Mouse (Mus musculus): ENCODE measurements around the gene Macrod2.

Macrod2 gene

DNA sequence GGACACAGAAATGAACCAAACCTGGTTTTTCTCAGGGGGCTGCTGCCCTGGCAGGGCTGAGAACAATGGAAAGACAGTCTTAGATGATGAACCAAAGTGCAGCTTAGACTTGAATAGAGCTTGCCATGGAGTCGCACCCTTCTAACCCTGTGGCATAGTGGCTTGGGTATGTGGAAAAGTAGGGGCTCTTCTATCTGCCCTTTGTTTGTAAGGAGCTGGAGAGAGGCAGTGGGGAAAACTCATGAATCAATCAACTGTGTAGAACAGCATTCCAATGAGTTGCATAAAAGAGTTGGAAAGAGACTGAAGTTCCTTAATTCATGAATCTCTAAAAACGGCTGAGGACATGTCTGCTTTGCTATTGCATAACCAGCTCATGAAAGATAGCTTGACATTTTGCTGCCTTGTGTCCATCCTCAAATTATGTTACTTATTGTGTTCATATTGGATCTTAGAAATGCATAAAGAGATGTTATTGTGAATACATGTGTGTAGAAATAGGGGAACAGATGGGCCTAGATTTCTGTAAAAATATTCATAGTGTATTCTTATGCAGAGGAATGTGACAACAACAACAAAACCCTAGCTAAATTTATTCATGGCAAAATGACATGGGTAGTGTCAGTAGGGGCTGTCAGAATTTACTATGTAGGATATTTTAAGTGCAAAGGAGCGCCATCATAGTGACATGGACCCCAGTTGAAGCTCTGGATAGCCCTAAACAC, 197.6 kb downstream of the Macrod2 start:
- DNase-seq (ENCODE audit: low spot score), result no peak

DNA sequence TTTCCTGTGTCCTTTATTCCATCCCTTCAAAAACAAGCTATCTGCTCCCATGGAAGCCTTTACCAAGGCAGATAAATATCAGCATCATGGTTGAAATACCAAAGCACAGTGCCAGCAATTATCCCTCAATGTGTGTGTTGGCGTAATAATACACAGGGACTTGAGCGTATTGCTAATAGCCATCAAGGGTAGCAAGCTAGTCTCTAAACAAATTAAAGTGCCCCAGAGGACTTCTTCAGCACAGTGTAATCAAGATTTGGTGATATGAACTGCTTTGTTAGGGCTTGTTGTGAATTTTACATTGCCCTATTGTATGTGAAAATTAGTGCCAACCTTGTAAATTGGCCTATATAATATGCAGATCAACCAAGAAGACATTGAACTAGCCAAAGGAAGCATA, 201.8 kb downstream of the Macrod2 start:
- no peak for DNase-seq (ENCODE audit: low spot score)

DNA sequence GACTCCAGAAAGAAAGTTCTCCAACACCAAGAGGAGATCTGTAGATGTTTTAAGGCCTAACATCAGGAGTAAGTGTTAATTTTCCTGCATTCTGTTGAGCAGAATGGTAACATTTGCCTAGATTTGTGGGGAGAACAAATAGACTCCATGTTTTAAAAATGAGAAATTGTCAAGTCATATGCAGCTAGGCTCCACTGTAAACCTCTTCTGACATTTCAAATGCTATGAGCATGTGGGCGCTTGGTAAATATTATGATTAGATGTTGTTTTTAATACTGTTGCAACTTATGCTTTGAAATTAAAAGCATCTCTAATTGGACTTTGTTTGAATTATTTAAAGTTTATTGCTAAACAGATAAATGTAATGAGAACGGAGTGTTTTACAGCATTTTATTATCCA, 220.3 kb downstream of the Macrod2 start:
- DNase-seq (ENCODE audit: low spot score), result no peak

DNA sequence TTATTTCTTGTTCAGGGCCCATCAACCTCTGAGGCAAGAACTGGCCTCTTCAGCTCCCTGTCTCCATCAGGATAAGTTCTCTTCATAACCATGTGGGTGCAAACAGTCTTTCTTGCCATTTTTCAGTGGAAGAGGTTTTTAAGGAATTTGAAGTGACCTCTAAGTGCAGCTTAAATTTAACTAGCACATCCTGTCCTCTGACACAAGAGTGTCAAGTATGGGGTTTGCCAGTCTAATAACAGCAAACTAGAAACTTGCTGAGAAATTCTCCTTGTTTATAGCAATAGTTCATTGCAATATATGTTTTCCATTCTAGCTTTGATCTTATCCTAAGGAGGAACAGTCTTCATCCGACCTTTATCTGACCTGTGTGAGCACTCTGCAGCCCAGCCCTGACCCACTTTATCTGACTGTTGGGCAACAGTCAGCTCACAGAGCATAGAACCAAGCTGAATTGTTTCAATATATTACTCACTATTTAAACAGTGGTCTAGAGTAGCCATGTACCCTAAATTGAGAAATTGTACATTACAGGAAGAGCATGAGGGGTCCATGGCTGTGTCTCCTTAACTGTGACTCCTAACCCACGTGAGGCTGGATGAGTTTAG, 226.7 kb downstream of the Macrod2 start:
- no peak for DNase-seq (ENCODE audit: low spot score)

DNA sequence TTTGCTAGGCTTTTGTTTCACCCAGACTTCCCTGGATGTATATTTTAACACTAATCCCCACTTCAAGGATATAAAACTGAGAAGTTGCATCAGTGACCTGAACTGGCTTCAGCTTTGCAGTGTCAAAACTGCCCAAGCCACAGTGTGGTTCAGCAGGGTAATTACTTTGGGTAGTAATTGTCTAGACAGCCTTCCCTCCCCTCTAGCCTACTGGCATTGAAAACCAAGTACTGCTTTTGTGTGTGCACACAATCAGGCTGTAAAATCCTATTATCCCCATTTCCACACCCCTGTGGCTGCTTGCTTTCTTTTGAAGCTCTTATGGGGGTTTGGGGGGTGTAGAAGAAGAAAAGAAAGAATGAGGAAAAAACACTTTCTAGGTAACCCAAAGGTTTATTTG, 258.4 kb downstream of the Macrod2 start:
- no peak for DNase-seq (ENCODE audit: low spot score)

DNA sequence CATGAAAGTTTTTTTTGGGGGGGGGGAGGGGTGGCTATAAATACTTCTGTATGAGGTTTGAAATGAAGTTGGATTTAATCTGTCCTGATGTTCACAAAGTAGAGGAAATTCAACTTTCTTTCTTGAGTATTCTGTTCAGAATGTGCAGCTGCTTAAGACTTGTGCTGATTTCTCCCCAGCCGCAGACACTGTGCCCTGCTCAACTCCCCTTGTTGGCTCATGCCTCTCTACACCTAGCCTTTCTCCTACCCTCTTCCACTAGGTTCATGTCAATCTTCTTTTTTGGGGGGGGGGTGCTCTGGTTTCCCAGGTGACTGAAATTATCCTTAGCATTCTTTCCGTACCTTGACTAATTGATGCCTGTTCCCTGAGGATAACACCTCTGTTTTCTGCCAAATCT, 258.9 kb downstream of the Macrod2 start:
- DNase-seq (ENCODE audit: low spot score), result no peak

DNA sequence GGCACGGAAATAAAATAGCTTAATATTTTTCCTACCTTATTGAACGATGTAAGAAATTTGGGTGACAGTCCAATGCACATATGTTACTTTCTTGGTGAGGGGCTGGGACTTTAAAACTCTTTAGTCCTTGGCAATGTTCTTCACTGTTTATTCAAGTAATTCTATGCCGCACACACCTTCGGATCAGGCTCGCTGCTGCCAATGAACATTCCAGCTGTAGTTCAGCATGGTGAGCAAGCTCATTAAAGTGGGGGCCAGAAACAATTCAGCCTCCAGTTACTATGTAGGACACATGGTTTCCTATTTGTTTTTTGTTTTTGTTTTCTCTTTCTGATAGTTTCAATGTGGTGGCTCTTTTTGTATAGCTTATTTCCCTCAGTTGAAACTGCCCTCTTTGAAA, 267.6 kb downstream of the Macrod2 start:
- no peak for DNase-seq (ENCODE audit: low spot score)

DNA sequence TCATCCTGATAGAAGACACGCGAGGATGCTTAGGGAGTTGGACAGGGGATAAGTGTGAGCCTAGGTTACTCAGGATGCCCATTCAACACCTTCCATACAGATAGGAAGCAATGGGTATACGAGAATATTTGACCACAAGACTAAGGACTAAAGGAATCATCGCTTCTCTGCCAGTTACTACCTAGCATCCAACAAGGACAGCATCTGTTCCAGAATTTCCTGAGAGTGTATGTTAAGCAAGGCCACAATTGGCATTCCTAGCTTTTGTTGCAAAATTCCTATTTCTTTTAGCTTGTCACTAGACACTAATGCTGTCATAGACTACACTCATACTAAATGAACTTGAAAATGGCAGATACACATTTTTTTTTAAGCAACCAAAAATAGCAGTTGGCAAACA, 269.3 kb downstream of the Macrod2 start:
- DNase-seq (ENCODE audit: low spot score), result no peak

DNA sequence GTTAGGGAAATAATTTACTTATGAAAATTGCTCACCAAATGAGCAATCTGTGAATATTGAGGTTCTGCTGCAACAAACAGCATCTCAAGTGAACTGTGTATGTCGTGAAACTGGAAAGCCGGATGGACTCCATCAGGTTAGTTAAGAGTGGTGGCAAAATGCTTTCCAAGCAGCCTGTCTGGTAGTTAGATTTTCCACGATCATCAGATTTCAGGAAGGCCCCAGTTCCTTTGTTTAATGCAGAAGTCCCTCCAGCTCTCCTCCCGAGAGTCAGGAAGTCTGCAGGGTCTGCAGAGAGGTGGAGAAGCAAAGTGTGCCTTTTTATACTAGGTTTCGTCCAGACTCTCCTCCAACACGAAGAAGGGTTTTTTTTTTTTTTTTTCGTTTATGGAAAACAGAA, 271.7 kb downstream of the Macrod2 start:
- no peak for DNase-seq (ENCODE audit: low spot score)

DNA sequence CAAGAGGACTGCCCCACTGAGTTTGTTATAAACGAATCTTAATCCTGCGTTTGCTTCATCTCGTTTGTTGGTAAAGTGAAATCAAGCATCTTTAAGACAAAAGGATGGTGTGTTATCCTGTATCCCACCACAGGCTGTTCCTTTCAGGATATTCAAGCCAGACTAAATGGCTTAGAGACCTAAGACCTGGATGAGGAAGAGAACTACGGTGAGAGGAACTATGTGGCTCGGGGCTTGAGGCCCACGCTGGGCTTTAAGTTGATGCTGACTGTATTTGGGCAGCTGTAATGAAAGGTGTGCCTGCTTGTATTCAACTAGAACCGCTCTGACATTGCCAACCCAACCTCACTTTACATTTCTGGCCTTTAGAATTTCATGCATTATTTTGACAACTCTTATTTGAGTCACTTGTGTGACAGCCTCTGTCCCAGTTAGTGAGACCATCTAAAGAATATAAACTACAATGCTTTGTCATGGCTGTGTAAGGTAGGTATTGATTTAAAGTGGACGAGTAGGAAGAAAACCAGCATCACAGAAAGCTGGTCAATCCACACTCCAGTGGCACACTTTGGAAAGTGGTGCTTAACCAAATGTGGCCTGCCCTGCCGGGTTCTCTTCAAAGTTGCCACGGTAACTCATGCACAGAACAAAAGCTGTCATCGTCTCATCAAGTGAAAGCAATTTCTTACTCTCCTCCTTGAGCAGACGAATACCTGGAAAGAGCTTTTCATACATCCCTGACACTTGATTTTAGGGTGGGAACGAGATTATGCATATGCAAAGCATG, 272.3 kb downstream of the Macrod2 start:
- DNase-seq (ENCODE audit: low spot score), result no peak

DNA sequence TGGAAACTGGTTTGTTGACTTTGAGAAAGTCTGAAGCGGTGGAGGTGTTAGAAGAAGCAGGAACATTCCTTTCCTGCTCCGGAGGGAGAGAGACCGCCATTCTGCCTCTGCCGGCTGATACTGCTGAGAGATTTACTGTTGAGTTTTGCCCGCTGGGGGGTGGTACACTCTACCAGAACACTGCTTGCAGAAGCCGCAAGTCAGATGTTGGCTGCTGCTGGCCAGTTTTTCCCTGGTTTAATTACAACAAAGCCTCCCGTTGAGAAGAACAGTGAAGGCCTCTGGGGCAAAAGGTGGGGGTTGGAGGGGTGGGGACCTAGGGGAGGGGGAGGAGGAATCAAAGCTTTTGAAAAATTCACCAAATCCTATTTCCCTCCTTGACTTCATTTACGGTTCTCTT, 273.2 kb downstream of the Macrod2 start:
- DNase-seq (ENCODE audit: low spot score), result peak; percentile 75

DNA sequence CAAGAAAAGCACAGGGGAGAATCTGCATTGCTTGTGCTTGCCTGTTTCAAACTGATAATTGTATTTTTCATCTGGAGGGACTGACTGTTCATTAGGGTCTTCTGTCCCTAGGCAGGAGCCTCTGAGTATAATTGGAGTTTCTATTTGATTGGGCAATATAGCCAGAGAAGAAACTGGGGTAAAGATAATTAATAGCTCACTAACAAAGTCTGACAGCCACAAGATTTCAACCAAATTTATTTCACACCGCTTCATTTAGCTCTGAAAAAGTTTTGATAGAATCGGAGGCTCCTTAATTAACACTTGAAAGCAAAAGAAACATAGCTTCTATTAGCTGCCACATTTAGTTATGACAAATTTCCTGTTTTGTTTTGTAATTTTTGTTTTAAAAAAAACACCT, 274.0 kb downstream of the Macrod2 start:
- no peak for DNase-seq (ENCODE audit: low spot score)

DNA sequence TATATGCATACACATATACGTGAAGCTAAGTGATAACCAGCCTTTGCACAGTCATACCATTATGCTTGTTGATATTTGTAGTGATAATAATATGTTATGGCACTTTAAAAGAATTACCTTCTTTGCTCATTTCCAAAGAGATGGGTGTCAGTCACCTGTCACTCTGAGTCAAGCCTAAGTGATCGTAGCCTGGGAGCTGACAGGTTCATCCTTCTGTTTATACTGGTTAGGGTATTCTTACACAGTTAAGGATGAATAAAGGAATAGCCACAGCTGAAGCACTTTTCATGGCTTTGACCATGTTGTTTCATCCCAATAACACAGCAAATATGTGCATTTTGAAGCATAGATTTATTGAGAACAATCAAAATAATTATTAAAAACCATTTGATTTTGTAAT, 274.7 kb downstream of the Macrod2 start:
- DNase-seq (ENCODE audit: low spot score), result no peak

DNA sequence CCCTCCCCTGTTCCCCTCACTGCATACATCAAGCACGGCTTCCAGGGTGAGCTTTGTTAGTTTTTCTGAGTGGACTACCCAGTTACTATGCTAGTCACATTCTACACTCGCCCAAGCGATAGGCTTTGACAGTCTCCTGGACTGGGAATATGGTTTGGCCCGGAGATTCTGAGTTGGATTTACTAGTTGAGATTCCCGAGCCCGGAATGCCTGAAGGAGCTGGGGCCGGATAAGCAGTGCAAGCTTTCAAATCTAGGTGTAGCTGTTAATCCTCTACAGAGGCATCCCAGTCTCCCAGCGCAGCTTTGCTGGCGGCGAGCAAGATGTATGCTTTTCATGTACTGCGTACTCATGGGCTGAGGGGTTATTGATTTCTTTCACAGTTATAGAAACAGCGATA, 275.3 kb downstream of the Macrod2 start:
- peak; percentile 39 for DNase-seq (ENCODE audit: low spot score)

DNA sequence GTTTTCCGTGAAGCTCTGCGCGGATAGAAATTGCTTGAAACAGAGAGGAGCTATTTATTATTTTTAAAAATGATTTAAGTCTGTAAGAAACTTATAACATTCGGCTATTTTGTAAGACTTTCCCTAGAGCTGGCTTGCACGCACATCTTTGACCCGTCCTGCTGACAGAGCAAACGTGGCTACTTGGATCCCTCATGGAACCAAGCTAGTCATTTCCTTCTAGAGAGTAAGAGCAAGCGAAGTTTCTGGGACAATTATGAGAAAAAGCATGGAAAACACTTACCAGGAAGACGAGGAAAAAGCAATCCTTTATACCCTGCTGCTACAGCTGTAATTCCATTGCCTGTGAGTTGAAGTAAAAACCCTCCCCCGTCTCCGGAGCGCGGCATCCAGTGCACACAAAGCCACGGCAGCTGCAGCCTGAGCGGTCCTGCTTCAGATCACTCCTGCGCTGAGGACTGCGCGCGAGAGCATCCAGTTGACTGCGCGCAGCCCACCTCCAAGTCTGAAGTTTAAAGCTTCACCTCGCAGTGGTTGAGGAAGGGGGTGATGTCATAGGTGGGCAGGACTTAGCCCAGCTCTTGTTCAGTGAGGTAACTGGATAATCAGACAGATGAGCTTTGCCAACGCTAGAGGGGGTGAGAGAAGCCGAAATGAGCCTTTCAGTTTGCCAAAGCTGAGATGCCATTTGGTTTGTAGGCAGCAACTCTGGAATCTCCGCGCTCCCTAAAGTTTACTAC, 276.0 kb downstream of the Macrod2 start, which contains the start of gene Flrt3:
Gene Flrt3, minus strand, starts transcription at position 507 of the 740 bp plus-strand sequence.
- DNase-seq (ENCODE audit: low spot score), result peak; percentile 92

DNA sequence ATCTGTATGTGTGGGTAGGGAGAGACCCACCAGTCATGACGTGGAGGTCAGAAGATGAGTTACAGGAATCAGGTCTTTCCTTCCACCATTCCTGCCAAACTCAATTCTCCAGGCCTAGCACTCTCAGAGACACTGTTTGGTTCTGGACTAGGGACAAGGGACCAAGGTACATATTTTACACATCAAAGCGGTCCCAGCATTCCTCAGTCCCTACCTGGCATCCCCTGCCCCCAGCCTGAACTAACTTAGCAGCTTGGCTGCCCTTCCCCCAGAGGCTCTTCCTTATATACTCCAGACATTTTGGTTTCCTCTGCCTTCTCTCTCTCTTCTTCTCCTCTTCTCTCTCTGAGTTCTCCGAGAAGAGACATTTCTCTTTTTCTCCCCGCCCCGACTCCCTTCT, 278.4 kb downstream of the Macrod2 start:
- no peak for DNase-seq (ENCODE audit: low spot score)

DNA sequence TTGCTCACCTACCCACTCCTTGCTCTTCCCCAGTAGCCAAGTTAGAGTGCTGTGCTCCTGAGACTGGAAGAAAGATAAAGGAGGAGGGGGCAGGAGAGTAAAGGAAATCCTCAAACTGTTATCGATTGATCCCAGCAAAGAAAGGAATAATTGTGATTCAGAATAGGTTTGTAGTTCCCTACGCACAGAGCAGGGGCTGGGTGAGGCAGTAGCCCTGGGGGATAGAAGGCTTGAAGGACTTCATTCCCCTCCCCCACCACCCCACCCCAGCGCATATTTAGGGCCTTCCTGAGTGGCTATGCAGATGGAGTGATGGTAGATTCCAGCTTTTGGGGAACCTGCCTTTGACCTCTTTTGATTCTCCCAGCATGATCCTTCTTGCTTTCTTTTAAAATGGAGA, 281.6 kb downstream of the Macrod2 start:
- no peak for DNase-seq (ENCODE audit: low spot score)

DNA sequence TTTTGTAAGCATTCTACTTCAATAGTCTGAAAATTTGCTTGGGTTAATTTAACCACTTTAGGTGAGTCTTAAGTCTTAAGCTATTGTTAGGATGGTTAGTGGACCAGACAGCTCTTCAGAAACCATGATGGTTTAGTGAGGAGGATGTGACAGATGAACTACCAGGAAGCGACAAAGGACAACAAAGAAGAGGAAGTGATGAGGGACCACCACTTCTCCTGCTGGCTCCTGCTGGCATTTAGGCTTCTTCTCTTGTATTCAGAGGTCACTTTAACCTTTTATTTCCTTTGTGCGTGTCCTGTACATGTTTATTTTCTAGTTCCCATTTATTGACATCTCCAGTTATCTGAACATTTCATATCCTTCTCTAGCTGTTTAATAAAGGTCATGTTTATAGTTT, 295.8 kb downstream of the Macrod2 start:
- DNase-seq (ENCODE audit: low spot score), result no peak

DNA sequence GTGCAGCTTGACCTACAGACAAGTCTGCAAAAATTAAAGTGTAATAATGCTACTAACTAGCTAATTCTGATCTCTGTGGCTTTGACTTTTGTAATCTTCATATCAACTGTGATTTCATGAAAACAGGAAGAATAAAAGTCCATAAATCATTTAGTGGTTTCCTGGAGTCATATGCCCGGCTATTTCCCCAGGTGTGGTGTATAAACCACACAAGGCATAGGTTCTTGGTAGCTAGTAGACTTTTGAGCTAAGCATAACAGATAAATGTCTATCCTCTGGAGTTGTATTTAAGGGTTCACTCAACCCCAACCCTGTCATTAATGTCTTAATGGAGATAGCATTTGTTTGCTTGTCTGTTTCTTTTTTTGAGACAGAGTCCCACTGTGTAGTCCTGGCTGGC, 296.3 kb downstream of the Macrod2 start:
- DNase-seq (ENCODE audit: low spot score), result no peak

DNA sequence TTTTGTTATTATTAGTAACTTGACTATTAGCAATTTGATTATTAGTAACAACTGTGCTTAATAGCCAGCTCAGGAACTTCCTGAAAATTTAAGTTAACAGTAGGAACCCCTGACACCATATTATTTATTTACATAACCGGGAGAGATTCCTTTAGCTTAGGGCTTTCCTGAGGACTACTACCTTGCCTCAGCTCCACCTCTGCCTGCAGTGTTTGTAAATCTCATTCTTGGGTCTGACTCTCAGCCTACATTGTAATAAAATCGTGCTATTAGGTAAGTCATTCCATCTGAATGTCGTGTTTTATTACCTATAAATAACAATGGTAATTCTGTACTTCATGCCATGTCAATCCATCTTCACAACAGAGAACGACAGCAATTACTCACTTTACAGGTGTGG, 297.4 kb downstream of the Macrod2 start:
- DNase-seq (ENCODE audit: low spot score), result no peak

DNA sequence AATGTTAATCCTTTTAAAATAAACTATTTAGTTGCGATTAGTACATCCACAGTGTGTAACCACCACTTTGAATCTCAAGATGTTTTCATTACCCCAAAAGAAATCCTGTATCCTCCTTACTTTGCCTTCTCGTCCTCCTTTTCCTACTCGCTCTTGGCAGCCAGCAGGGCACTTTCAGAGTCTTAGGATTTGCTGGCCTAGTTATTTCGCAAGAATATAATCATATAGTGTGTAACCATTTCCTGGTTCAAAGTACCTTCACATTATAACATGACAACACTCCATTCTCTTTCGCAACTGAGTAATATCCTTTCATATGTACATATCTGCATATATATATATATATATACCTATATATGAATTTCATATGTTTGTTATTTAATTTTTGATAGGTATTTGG, 298.7 kb downstream of the Macrod2 start:
- no peak for DNase-seq (ENCODE audit: low spot score)

DNA sequence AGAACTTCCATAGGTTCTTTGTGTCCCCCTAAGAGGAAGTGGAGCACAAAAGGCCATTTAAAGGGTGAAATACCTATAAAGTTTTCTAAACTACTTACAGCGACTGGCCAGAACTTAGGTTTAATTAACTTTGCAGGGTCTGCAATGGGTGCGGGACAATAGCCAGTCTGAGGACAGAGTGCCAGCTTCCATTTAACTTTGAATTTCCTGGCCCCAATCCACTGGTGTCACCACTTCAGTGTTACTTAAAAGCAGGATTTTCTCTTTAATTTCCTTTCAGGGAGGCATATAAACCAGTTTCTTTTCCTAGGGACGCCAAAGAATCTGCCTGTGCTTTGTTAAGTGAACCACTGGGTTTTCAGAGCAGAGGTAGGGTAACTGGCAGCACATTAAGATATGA, 303.5 kb downstream of the Macrod2 start:
- DNase-seq (ENCODE audit: low spot score), result no peak

DNA sequence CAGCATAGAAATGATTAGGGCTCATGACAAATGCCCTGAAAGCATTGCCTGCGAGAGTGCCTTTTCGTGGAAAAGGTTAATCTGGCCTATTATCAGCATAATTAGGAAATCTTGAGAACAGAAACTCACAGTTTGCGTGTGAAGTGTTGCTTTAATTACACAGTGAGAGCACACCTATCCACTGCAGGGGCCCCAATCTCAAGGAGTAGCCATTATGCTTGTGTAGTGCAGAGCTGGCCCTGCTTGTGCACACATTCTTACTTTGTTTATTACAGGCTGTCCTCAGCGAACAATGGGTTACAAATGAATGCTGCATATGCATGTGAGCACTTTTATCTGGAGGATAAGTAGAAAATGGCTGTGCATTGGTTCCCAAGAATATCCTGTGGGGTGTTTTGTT, 308.3 kb downstream of the Macrod2 start:
- no peak for DNase-seq (ENCODE audit: low spot score)

All from urinary bladder, postnatal 14 days (tissue).